Mouse (Mus musculus): Measurements from ENCODE around the gene Surf1.

The Surf1 gene

GRCm38 (mm10) chr2:26927745-26928476, 11.6 kb upstream of the Surf1 start:
- no peak for DNase-seq (ENCODE audit: low spot score in 2 of 2)

GRCm38 (mm10) chr2:26921784-26922183, 5.5 kb upstream of the Surf1 start:
- DNase-seq (ENCODE audit: low spot score in 2 of 2) = no peak

- no peak for DNase-seq (ENCODE audit: low spot score in 2 of 2)
Observed at GRCm38 (mm10) chr2:26920190-26920855, 4.0 kb upstream of the Surf1 start.

GRCm38 (mm10) chr2:26919684-26920083, 3.4 kb upstream of the Surf1 start:
- no peak for DNase-seq (ENCODE audit: low spot score in 2 of 2)

- DNase-seq (ENCODE audit: low spot score in 2 of 2) = no peak
Observed at GRCm38 (mm10) chr2:26916738-26917137, 408 bp upstream of the Surf1 start.

- no peak for DNase-seq (ENCODE audit: low spot score in 2 of 2)
Observed at GRCm38 (mm10) chr2:26914148-26914941, 2.0 kb downstream of the Surf1 start.

- DNase-seq (ENCODE audit: low spot score in 2 of 2) = no peak
Observed at GRCm38 (mm10) chr2:26913416-26914147, 2.7 kb downstream of the Surf1 start.

- no peak for DNase-seq (ENCODE audit: low spot score in 2 of 2)
Observed at GRCm38 (mm10) chr2:26912253-26912770, 4.0 kb downstream of the Surf1 start.

GRCm38 (mm10) chr2:26910994-26911765, 5.2 kb downstream of the Surf1 start:
- peak in 1 of 2 experiments; percentile 41 for DNase-seq (ENCODE audit: low spot score in 2 of 2)

- DNase-seq (ENCODE audit: low spot score in 2 of 2) = peak; percentile 100
Observed at GRCm38 (mm10) chr2:26910124-26910993, 6.0 kb downstream of the Surf1 start, which contains the start of the genes Med22 and Rpl7a. TSS of gene Med22 (minus strand) at chr2:26910677. TSS of gene Rpl7a (plus strand) at chr2:26910764.

GRCm38 (mm10) chr2:26909387-26909784, 6.9 kb downstream of the Surf1 start:
- no peak for DNase-seq (ENCODE audit: low spot score in 2 of 2)

- DNase-seq (ENCODE audit: low spot score in 2 of 2) = no peak
Observed at GRCm38 (mm10) chr2:26908710-26909386, 7.5 kb downstream of the Surf1 start.

GRCm38 (mm10) chr2:26907109-26907508, 9.2 kb downstream of the Surf1 start:
- peak in 1 of 2 experiments; percentile 35 for DNase-seq (ENCODE audit: low spot score in 2 of 2)

- no peak for DNase-seq (ENCODE audit: low spot score in 2 of 2)
Observed at GRCm38 (mm10) chr2:26906431-26906830, 9.9 kb downstream of the Surf1 start.

GRCm38 (mm10) chr2:26905936-26906335, 10.4 kb downstream of the Surf1 start:
- DNase-seq (ENCODE audit: low spot score in 2 of 2) = no peak

GRCm38 (mm10) chr2:26903311-26903710, 13.0 kb downstream of the Surf1 start:
- no peak for DNase-seq (ENCODE audit: low spot score in 2 of 2)

- DNase-seq (ENCODE audit: low spot score in 2 of 2) = peak; percentile 80 to 84
Observed at GRCm38 (mm10) chr2:26902467-26903220, 13.7 kb downstream of the Surf1 start, which contains the start of gene Surf6. TSS of gene Surf6 (minus strand) at chr2:26902879.

GRCm38 (mm10) chr2:26901834-26902400, 14.4 kb downstream of the Surf1 start:
- no peak for DNase-seq (ENCODE audit: low spot score in 2 of 2)

Measured in spleen, postnatal 14 days (tissue).